Mouse (Mus musculus) layer of hippocampus, adult 6 months (tissue): Measurements from ENCODE around the gene Zar1l. TPM values are rescaled to one million over a fixed set of nuclear protein-coding genes. Genes with fewer than 3 reads are reported as not detected.

Experiments used
- long read RNA-seq, 2 experiments: library from polyadenylated mRNA; unstranded; transcript quantifications; one replicate each; pipeline ENCODE4 v2.0.0; 2019 to 2020
- polyA plus RNA-seq: library from polyadenylated mRNA; unstranded; fragments of <200 nt; fragmentation: Nextera tagmentation; gene quantifications from 2 replicates; pipeline ENCODE4 v1.2.3, GENCODE M21; 2021

The Zar1l gene
- polyA plus RNA-seq = 0.16 and 0.64 TPM in 2 replicates
- long read RNA-seq, experiment 1, partial matches to known transcripts = 0 of 1 reads
- long read RNA-seq, experiment 1, other reads (novel, unspliced or antisense) = 1 of 1 reads
- long read RNA-seq, experiment 2 = 0 reads

GRCm38 (mm10) chr5:150518064-150518463, at the start of gene Zar1l:
Zar1l (minus strand) TSS chr5:150518164.

GRCm38 (mm10) chr5:150521937-150522866, 4.2 kb upstream of the Zar1l start, which contains the start of gene Brca2:
Brca2 (plus strand) TSS chr5:150522630.

Other genes starting within 250 kb of the Zar1l start
- gene Brca2, start 4.5 kb upstream of the Zar1l start, polyA plus RNA-seq = 1.7 and 2.8 TPM in 2 replicates
- 14.4 and 16.2 TPM in 2 replicates for gene N4bp2l1, start 79.0 kb upstream of the Zar1l start, polyA plus RNA-seq
- gene N4bp2l2, start 148.0 kb upstream of the Zar1l start, polyA plus RNA-seq = 14.7 and 14.9 TPM in 2 replicates
- gene Pds5b, start 155.6 kb upstream of the Zar1l start, polyA plus RNA-seq = 10.5 and 11.2 TPM in 2 replicates